Mouse (Mus musculus) hindbrain, embryonic 13.5 days (tissue): Measurements from ENCODE around the gene Gm9745. TPM values are rescaled to one million over a fixed set of nuclear protein-coding genes. Genes with fewer than 3 reads are reported as not detected.
"Not testable (repeated sequence)": the region's sequence is repeated elsewhere in the genome, so short reads cannot be mapped to it uniquely, and the experiment has no call there.

Experiments
- ATAC-seq: fragments of 200-750 bp; cut with Nextera tagmentation; 2 replicates; pipeline ENCODE4 v1.8.0; 2017; ENCODE audit warnings: moderate TSS enrichment; ENCODE audit not compliant: low FRiP score
- H3K27ac ChIP-seq: fragments of 300-500 bp; sonication (generic); 2 replicates; pipeline ENCODE4 v1.5.1; 2015; ENCODE audit warnings: inconsistent platforms, mild to moderate bottlenecking, moderate library complexity
- H3K27me3 ChIP-seq: fragments of 300-500 bp; sonication (generic); 2 replicates; pipeline ENCODE4 v1.6.1; 2015; ENCODE audit warnings: mild to moderate bottlenecking, inconsistent platforms
- H3K36me3 ChIP-seq: fragments of 300-500 bp; sonication (generic); 2 replicates; pipeline ENCODE4 v1.6.1; 2015; ENCODE audit warnings: mild to moderate bottlenecking, inconsistent platforms
- H3K4me1 ChIP-seq: fragments of 300-500 bp; sonication (generic); replicated peaks from 2 replicates; pipeline ENCODE4 v1.6.1; 2015; ENCODE audit warnings: inconsistent platforms
- H3K4me2 ChIP-seq: fragments of 300-500 bp; sonication (generic); 2 replicates; pipeline ENCODE4 v1.6.1; 2015; ENCODE audit warnings: inconsistent platforms, mild to moderate bottlenecking, moderate library complexity
- H3K4me3 ChIP-seq: fragments of 300-500 bp; sonication (generic); 2 replicates; pipeline ENCODE4 v1.5.1; 2015; ENCODE audit warnings: mild to moderate bottlenecking, inconsistent platforms
- H3K9ac ChIP-seq: fragments of 300-500 bp; sonication (generic); 2 replicates; pipeline ENCODE4 v1.6.1; 2015; ENCODE audit warnings: mild to moderate bottlenecking, inconsistent platforms
- H3K9me3 ChIP-seq: fragments of 300-500 bp; sonication (generic); 2 replicates; pipeline ENCODE4 v1.6.1; 2016; ENCODE audit warnings: inconsistent platforms
- WGBS: fragments of 180-500 bp; shearing (Covaris S2); methylation state at CpG from one replicate; pipeline ENCODE4 v1.1.7; 2015; 5-methylcytosine and 5-hydroxymethylcytosine counted together
- polyA plus RNA-seq: library from polyadenylated mRNA; unstranded; fragments of >200 nt; fragmentation: Nextera tagmentation; extraction: Ambion mirVana; gene quantifications from 2 replicates; pipeline ENCODE4 v1.2.1, GENCODE M21; 2015

The Gm9745 gene
- polyA plus RNA-seq: not detected in 2 replicates

DNA sequence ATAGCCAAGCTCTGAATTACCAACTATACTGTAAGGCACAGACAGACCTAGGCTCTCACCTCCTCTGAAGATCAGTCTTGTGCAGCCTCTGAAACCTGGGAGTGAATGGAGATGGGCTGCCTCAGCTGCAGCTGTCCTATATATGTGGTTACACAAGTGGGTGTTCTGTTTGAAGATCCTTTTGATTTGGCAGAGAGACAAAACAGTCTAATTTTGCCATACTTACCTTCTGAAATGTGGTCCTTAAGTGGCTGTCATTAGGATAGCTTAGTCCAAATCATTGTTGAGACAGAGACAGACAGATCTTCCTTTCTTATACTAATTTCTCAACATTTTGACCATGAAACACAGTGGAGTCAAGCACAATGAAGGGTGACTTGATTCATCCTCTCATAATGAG, at the start of gene Gm9745:
TSS of gene Gm9745 (minus strand) at position 101 of the 400 bp plus-strand sequence.
- not testable (repeated sequence) for H3K27ac ChIP-seq, H3K9me3 ChIP-seq

GRCm38 (mm10) chr13:8997221-8997620, 49.2 kb upstream of the Gm9745 start:
- H3K4me2 ChIP-seq, H3K9me3 ChIP-seq, ATAC-seq, H3K4me3 ChIP-seq, H3K36me3 ChIP-seq, H3K27ac ChIP-seq, H3K9ac ChIP-seq, H3K27me3 ChIP-seq: not testable (repeated sequence)
- 88% methylated on average over 5 of the region's 5 CpGs for WGBS
- H3K4me1 ChIP-seq: peaks cover 15% of the 10 kb centered on the region

More for the DNA sequence above, at the start of gene Gm9745:
- not testable (repeated sequence) for H3K9ac ChIP-seq, H3K27me3 ChIP-seq, H3K36me3 ChIP-seq, ATAC-seq, H3K4me2 ChIP-seq, H3K4me3 ChIP-seq, H3K4me1 ChIP-seq

DNA sequence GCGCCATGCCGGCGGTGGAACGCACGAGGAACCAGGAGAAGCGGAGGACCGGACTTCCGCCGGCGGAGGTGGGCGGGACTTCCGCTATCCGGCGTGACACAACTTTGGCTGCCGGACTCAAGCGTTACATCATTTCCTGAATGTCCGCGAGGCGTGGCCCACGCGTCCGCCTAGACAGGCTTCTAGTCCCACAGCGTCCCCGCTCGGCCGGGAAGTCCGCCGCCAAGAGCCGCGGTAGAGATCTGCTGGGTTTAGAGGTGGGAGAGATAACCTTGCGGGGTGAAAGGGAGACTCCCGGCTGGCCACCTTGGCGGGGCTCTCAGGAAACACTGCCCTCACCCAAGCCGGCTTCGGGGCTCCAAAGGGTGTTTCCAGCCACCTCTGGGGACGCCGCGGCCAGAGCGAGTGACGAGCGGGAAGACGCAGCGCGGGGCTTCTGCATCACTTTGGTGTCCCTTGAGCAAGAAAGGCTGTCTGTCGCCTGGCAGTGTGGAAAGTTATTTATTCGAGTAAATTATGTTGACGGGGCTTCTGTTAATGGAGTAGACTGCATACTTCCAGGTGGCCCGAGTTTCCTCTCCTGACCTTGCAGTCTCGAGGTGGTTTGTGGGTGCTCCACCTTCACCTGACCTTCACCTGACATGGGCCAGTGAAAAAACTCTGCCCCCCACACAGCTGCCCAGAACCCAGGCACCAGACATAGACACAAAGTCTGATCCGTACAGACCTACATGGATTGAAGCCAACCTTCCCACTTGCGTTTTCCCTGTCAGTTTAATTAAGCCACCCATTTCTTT, 48.2 kb upstream of the Gm9745 start, which contains the start of gene Gtpbp4:
TSS of gene Gtpbp4 (minus strand) at position 94 of the 797 bp plus-strand sequence.
- Histone ChIP-seq H3K9ac (peak within 1 kb of the TSS; percentile 89), H3K27ac (peak within 1 kb of the TSS; percentile 88), H3K4me1 (peaks cover 15% of the 10 kb centered on the region), H3K4me2 (peak within 1 kb of the TSS; percentile 90), H3K9me3 (no peaks in the 10 kb centered on the region), H3K4me3 (peak within 1 kb of the TSS; percentile 98), H3K27me3 (no peaks in the 10 kb centered on the region), H3K36me3 (peaks cover 5% of the 10 kb centered on the region; the same call in 1 of the 2 replicates)
- peak; percentile 99 for ATAC-seq
- 1% methylated on average over 51 of the region's 51 CpGs for WGBS

DNA sequence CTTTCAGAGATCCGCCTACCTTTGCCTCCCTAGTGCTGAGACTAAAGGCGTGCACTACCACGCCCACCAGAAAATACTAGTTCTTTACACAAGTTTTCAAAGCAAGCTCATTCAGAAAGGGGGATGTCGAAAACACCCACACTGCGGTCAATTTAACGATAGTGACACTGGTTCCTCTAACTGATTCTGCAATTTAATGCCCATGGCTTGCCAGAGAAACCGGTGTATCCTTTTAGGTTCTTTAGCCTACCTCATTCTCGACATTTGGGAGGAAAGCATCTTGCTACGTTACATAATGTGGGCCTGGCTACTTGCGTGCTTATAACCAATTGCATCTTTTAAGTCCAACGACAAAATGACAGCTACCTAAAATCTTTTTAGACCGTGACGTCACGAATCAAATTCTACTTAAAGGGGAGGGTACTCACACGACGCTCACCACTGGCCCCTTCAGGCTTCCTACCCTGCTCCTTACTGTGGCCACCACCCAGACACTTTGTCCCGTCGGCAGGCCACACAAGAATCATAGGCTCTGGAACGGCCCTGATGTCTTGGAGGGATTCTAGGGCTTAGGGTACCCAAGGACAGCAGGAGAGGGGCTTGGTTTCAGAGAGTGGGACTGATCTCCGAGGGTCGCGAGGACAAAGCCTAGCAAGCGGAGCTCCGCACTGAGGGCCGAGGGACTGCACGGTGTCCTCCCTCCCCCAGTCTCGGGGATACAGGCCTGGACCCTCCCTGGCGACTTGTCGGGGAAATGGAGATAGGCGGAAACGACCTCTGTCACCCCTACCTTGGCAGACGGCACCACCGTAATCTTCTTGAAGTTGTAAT, 47.3 kb upstream of the Gm9745 start:
- Histone ChIP-seq H3K9ac (peak overlapping the region; percentile 89), H3K4me3 (peak overlapping the region; percentile 98), H3K9me3 (no peaks in the 10 kb centered on the region), H3K4me2 (peak overlapping the region; percentile 90), H3K27me3 (no peaks in the 10 kb centered on the region), H3K4me1 (peaks cover 15% of the 10 kb centered on the region), H3K36me3 (peaks cover 13% of the 10 kb centered on the region), H3K27ac (peak overlapping the region; percentile 79)
- 4% methylated on average over 33 of the region's 33 CpGs for WGBS
- peak; percentile 84; the same call in 1 of the 2 replicates for ATAC-seq

DNA sequence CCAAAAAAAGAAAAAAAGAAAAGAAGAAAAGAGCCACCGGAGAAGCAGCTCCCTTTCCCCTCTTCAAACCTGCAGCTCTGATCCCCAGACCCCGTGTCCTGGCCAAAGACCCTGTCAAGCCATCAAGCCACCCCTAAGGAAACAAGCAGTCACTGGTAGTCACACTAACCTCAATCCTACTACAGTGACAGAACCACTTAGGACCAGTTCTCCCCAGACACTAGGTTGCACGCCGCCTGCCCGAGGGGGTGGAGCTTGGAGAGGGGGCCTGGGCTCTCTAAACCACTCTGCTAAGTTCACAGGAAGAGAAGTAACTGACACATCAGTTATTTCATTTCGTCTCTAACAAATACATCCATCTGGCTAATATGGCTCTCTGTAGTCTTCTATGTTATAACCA, 44.2 kb upstream of the Gm9745 start:
- no peak overlapping the region for H3K4me2 ChIP-seq
- WGBS: 96% methylated on average over 6 of the region's 6 CpGs
- peaks cover 15% of the 10 kb centered on the region for H3K4me1 ChIP-seq
- no peaks in the 10 kb centered on the region for H3K9me3 ChIP-seq
- no peak overlapping the region for H3K27ac ChIP-seq
- H3K9ac ChIP-seq: no peak overlapping the region
- H3K36me3 ChIP-seq: peaks cover 41% of the 10 kb centered on the region
- no peak for ATAC-seq
- H3K4me3 ChIP-seq: no peak overlapping the region
- no peaks in the 10 kb centered on the region for H3K27me3 ChIP-seq

DNA sequence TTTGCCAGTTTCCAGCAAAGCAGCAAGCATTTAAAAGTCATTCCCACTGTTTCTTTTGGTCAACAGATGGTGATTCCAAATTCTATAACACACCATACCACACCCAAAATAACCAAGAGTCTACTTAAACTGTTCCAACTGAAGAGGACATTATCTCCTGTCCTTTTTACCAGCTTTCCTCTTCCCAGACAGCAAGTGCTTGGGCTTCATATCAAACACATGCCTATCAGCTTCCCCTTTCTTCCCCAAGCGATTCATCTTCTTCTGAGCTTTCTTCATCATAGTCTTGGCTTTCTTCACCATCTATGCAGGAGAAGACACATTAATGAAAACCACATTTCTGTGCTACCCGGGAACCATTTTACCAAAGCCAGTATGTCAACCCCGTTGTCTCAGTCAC, 24.9 kb upstream of the Gm9745 start:
- Histone ChIP-seq H3K4me2 (no peak overlapping the region), H3K9ac (no peak overlapping the region), H3K36me3 (peaks cover 86% of the 10 kb centered on the region), H3K27ac (no peak overlapping the region), H3K27me3 (no peaks in the 10 kb centered on the region), H3K4me1 (no peaks in the 10 kb centered on the region), H3K9me3 (no peaks in the 10 kb centered on the region), H3K4me3 (no peak overlapping the region)
- WGBS: 98% methylated on average over 3 of the region's 3 CpGs
- ATAC-seq: no peak

DNA sequence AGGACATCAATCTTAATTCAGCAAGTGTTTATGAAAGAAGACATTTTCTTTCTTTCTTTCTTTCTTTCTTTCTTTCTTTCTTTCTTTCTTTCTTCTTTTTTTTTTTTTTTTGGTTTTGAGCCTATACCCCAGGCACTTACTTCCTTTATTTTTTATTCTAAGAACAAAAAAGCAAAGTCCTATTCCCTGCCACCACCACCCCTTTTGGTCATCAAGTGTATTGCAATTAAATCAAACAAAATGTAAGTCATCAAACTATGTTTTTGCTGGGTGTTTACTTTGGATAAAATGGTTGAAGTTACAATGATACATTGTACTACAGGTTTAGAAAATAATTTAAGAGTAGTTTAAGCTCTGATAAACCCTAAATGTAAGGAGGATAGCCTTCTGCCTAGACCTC, 24.3 kb upstream of the Gm9745 start:
- Histone ChIP-seq H3K27ac (no peak overlapping the region), H3K4me2 (no peak overlapping the region), H3K27me3 (no peaks in the 10 kb centered on the region), H3K9me3 (no peaks in the 10 kb centered on the region), H3K36me3 (peaks cover 86% of the 10 kb centered on the region), H3K4me3 (no peak overlapping the region), H3K4me1 (no peaks in the 10 kb centered on the region), H3K9ac (no peak overlapping the region)
- no peak for ATAC-seq

- no peak for ATAC-seq
- Histone ChIP-seq H3K27me3 (no peaks in the 10 kb centered on the region), H3K9me3 (no peaks in the 10 kb centered on the region), H3K4me3 (no peak overlapping the region), H3K36me3 (peaks cover 47% of the 10 kb centered on the region), H3K4me2 (no peak overlapping the region), H3K9ac (no peak overlapping the region), H3K27ac (no peak overlapping the region), H3K4me1 (no peaks in the 10 kb centered on the region)
- WGBS: 96% methylated on average over 8 of the region's 8 CpGs
Observed at GRCm38 (mm10) chr13:8967742-8968141, 19.7 kb upstream of the Gm9745 start.

GRCm38 (mm10) chr13:8965224-8965623, 17.2 kb upstream of the Gm9745 start:
- Histone ChIP-seq H3K4me1 (no peaks in the 10 kb centered on the region), H3K9ac (no peak overlapping the region), H3K36me3 (peaks cover 32% of the 10 kb centered on the region), H3K27me3 (no peaks in the 10 kb centered on the region), H3K9me3 (no peaks in the 10 kb centered on the region), H3K27ac (no peak overlapping the region), H3K4me3 (no peak overlapping the region), H3K4me2 (no peak overlapping the region)
- WGBS: 96% methylated on average over 5 of the region's 5 CpGs
- no peak for ATAC-seq

GRCm38 (mm10) chr13:8962266-8962665, 14.2 kb upstream of the Gm9745 start:
- H3K27me3 ChIP-seq, H3K4me2 ChIP-seq, H3K9ac ChIP-seq, H3K9me3 ChIP-seq, H3K27ac ChIP-seq, H3K36me3 ChIP-seq, H3K4me3 ChIP-seq, H3K4me1 ChIP-seq, ATAC-seq: not testable (repeated sequence)
- 35% methylated on average over 5 of the region's 5 CpGs for WGBS

DNA sequence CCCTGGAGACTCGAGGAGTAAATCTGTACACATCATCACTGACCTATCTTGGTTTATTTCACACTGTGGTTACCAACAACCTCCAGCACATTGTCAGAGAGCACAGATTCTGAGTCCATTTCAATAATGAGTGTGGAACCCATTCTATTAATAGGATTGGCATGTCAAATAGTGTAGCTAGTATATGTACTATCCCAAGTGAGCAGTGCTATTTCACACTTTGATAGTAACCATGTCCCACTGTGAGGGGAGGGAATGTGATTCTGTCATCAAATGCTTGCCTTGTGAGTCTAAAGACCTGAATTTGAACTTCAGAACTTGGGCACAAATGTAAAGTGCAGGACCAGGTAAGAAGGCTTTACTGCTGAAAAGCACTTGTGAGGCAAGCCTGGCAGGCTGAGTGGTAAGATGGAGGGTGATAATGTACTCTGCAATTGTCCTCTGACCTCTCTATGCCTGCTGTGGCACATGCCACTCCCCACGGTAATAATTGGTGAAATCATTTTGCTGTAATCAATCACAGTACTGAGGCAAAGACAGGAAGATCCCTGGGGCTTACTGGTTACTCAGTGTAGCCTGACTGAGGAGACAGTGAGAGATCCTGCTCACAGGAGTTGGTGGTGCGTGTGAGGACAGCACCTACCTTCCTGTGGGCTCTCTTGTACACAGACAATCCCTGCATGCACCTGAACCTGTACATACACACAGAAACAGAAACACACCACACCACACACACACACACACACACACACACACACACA, 13.3 kb upstream of the Gm9745 start:
- whole genome bisulfite sequencing: 48% methylated on average over 3 of the region's 3 CpGs
- H3K27ac ChIP-seq, H3K9ac ChIP-seq, H3K36me3 ChIP-seq, H3K4me2 ChIP-seq, H3K4me3 ChIP-seq, H3K4me1 ChIP-seq, H3K27me3 ChIP-seq, ATAC-seq, H3K9me3 ChIP-seq: not testable (repeated sequence)

- ATAC-seq, H3K4me3 ChIP-seq, H3K27ac ChIP-seq, H3K9me3 ChIP-seq, H3K36me3 ChIP-seq, H3K4me1 ChIP-seq, H3K9ac ChIP-seq, H3K4me2 ChIP-seq, H3K27me3 ChIP-seq: not testable (repeated sequence)
- WGBS: 88% methylated on average over 5 of the region's 6 CpGs
Observed at GRCm38 (mm10) chr13:8959554-8959953, 11.5 kb upstream of the Gm9745 start.
